Mouse (Mus musculus): ENCODE data around the gene Gm20481.
"Not testable (repeated sequence)": the region's sequence is repeated elsewhere in the genome, so short reads cannot be mapped to it uniquely, and the experiment has no call there.

The Gm20481 gene

DNA sequence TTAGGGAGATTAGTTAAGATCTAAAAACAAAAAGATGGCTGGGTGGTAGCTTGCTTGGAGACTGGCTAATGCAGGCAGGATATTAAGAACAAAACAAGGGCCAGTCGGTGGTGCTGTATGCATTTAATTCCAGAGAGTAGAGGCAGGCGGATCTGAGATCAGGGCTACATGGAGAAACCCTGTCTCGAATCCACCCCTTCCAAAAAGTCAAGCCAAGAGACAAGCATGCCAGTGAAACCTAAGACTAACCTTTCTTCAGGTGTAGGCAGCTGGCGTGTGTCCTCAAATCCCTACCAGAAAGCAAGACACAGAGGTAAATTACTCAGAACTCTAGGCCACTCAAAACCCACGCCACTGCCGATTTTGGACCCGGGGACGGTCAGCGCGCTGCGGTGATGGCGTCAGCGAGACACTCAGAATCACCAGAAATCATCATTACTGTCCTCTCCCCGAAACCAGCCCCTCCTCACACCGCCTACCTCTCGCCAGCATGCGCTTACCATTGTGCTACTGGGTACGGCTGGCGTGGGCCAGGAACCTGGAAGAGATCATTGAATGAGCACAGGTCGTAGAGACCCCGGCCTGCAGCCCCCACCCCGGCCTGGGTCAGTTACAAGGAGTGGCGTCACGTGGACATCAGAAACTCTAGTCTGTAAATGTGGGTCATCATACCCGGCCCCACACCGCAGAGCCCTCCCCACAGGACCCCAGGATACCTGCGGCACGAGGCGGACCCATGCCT lies 17.9 kb upstream of the Gm20481 start:
- no peak for DNase-seq

DNA sequence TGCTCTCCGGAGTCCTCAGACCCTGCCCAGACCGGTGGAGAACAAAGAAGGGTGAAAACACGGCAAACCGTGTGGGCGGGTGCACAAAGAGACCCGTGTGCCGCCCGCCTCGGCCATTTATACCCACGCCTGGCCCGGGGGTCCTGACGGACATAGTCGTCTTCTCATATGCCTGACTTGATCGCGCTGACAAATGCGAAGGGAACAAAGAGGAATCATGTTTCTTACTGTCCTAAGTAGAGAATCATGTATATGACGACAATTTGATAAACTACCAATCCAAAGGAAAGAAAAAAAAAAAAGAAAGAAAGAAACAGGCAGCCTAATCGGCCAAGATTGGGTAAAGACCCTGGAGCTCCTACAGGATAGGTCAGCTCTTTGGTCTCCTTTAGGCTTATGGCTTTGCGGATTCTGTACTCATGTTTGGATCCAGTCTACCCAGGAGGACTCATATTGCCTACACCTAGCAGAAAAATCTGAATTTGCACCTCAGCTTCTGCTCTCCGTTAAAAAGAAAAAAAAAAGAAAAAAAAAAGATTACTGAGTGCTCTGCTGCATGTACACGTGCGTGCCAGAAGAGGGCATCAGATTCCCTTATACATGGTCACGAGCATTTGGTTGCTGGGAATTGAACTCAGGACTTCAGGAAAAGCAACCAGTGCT lies 17.2 kb upstream of the Gm20481 start:
- peak; percentile 90 to 91 for DNase-seq

DNA sequence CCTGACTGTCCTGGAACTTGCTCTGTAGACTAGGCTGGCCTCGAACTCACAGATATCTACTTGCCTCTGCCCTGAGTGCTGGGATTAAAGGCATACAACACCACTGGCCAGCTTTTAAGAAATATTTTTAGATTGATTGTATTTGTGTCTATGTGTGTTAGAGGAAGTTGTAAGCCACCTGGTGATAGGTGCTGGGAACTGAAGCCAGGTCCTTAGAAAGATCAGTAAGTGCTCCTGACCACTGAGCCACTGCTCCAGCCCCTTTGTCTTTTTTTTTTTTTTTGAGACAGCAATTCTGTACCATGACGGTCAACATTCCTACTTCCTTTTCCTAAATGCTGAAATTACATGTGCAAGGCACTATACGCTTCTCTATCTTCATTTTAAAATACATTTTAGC lies 16.5 kb upstream of the Gm20481 start:
- DNase-seq: no peak

DNA sequence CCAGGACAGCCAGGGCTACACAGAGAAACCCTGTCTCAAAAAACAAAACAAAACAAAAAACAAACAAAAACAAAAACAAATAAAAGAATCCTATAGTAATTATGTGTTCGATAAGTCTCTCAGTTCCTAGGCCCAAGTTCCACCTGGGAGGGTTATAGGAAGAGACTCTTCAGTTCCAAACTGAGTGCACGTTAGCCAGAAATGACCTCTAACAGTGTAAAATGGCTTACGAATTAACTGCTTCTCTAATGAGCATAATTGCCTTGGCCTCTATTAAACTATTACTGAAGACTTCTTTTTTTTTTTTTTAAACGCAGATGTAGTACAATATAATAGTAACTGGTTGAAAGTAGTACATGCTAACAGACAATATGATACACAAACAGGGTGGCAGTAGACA lies 15.8 kb upstream of the Gm20481 start:
- no peak for DNase-seq

DNA sequence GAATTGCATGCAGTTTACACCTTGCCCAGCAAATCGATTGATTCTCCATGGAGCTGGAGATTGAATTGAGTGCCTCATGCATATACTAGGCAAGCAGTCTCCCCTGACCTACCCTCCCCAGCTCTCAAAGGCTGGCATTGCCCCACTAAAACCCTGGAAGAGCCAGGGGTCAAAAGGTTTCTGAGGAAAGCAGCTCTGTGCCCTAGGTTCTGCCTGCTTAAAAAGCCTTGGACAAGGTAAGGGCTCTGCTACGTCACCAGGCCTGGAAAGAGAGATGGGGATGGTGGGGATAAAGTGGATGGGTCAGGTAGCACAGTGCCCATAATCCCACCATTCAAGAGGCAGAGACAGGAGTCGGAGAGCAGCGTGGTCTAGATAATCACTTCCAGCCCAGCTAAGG lies 14.9 kb upstream of the Gm20481 start:
- no peak for DNase-seq

DNA sequence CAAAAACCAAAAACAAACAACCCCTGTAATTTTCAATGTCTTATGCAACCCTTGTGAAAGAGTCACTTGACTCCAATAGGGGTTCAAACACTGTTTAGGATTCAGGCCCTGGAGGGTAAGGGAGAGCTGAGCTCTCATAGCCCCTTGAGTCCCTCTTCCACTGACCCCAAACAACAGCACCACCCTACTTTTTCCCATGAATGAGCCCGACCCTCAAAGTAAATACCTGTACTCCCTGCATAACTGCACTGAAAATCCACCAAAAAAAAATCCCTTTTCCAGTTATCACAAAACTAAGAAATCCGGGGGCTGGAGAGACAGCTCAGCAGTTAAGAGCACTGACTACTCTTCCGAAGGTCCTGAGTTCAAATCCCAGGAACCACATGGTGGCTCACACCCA lies 13.8 kb upstream of the Gm20481 start:
- DNase-seq: no peak

DNA sequence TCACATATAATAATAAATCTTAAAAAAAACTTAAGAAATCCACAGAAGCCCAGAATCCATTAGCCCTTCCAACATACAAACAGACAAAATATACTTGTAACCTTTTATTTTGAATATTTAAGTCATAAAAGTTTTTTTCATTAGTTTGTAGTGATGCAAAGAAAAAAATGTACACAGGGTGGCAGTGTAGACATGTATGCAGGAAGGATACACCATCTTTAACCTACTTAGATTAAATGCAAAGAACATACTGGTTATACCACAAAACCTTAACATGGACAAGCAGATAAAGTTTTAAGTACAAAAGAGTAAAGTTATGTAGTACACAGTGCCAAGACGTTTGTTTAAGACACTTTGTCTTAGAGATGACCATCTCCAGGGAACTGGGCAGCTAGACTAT lies 13.4 kb upstream of the Gm20481 start:
- DNase-seq: no peak

DNA sequence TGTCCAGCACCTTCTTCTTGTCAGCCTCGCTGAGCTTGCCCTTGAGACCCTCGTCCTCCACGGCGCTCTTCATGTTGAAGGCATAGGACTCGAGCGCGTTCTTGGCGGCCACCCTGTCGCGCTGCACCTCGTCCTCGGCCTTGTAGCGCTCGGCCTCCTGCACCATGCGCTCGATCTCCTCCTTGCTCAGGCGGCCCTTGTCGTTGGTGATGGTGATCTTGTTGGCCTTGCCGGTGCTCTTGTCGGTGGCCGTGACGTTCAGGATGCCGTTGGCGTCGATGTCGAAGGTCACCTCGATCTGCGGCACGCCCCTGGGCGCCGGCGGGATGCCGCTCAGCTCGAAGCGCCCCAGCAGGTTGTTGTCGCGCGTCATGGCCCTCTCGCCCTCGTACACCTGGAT lies 12.4 kb upstream of the Gm20481 start:
- DNase-seq: not testable (repeated sequence)

DNA sequence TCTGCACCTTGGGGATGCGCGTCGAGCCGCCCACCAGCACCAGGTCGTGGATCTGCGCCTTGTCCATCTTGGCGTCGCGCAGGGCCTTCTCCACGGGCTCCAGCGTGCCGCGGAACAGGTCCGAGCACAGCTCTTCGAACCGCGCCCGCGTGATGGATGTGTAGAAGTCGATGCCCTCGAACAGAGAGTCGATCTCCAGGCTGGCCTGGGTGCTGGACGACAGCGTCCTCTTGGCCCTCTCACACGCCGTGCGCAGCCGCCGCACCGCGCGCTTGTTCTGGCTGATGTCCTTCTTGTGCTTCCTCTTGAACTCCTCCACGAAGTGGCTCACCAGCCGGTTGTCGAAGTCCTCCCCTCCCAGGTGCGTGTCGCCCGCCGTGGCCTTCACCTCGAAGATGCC lies 11.7 kb upstream of the Gm20481 start:
- DNase-seq: not testable (repeated sequence)

DNA sequence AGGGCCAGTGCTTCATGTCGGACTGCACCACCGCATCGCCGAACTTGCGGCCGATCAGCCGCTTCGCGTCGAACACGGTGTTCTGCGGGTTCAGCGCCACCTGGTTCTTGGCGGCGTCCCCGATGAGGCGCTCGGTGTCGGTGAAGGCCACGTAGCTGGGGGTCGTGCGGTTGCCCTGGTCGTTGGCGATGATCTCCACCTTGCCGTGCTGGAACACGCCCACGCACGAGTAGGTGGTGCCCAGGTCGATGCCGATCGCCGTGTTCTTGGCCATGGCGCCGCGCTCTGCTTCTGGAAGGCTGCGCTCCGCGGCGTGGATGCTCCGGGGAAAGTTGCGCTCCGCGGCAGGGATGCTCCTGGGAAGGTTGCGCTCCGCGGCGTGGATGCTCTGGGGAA lies 11.0 kb upstream of the Gm20481 start:
- peak in 1 of 2 experiments; percentile 40 for DNase-seq

DNA sequence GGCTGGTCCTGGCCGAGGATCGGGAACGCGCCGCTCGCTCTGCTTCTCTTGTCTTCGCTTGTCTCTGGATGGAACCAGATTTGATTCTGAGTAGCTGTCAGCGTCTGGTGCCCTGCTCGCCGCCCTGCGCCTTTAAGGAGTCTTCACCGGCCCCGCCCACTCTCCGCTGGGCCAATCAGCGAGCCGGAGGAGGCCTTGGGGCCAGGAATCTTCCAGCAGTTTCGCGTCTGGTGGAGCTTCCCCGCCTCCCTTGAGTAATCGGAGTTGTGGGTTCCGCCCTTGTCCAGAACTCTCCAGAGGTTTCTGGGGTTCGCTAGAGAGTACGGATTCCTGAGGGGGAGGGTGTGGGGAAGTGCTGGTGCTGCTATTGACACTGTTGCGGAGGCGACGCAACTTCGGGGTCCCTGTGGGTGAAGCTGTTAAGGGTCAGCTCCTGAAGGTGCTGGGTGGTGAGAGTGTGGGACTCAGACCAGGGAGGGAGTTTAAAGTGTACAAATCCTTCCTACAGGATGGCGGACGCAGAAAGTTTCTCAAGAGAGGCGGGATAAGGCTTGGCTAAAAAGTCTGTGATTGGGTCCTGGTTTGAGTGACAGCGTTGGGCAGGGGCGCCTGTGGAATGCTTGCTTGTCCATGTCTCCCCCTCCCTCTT lies 10.5 kb upstream of the Gm20481 start, which contains the start of gene Hspa1b:
Hspa1b (minus strand) TSS at position 109 of the 649 bp plus-strand sequence.
- DNase-seq: peak; percentile 71 to 82

DNA sequence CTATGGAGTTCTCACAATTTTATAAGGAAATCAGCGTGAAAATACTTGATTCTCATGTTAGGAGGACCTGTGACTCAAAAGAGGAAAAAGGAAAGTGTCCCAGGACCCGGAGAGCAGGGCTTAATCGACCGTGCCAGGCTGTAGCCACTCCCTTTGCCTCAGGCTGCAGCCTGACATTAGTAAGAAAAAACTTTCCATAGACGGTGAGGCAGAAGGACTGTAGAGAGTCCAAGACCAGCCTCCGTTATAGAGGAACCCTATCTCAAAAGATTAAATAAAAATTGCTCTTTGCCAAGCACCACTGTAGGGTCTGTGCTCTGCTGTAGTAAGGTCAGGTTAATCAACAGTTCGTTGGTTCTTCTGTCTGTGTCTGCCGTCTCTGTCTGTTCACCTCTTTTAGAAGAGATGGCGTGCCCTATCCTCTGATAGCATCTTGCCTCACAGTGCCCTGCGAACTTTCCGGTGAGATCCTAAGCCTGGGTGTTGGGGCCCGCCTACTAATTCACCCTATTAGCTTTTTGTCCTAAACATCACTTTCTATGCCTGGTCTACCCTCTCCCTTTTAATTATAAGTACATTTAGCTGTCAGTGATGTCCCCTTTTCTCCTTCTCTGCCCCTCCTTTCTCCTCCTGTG lies 9.7 kb upstream of the Gm20481 start:
- no peak for DNase-seq

DNA sequence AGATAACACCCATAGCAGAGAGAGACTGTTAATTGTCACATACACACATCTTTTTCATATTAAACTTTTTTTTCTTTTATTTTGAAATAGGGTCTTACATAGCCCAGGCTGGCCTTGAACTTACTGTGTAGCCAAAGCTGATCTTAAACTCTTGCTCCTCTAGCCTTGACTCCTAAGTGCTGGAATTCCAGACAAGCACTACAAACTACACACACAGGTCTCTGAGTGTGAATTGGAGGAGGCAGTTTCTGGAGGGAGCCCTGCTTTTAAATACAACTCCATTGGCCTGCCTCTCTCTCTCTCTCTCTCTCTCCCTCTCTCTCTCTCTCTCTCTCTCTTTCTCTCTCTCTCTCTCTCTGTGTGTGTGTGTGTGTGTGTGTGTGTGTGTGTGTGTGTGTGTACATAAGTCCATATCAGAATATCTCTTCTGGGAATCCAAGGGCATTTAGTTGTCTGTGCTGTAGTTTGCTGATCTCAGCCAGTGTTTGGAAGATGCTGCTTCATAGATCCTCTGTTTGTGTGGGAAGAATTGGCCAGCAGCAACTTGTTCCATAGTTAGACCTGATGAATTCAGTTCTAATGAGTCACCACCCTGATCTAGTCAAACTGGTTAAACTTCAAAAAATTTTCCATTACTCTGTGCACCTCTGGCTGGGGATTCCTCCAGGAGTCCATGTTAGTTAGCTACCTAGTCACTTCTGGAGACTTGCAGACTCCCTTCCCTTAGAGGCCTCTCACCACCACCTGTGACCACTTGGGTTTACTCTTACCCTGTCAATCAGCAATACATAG lies 8.8 kb upstream of the Gm20481 start:
- no peak for DNase-seq

DNA sequence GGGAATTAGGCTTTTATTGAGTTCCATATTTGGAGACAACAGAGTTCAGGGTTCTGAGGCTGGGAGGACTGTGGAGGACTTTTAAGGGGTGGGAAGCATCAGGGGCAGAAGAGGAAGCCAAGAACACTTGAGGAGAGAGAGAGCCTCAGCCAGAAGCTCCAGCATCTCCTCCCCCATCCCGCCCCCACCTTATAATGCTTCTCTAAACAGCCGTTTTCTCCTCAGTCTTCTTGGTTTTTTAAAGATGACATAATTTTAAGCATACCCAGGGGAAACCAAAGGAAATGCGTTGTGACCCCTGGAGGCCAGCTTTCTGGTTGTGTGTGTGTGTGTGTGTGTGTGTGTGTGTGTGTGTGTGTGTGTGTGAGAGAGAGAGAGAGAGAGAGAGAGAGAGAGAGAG lies 7.6 kb upstream of the Gm20481 start:
- DNase-seq: no peak

DNA sequence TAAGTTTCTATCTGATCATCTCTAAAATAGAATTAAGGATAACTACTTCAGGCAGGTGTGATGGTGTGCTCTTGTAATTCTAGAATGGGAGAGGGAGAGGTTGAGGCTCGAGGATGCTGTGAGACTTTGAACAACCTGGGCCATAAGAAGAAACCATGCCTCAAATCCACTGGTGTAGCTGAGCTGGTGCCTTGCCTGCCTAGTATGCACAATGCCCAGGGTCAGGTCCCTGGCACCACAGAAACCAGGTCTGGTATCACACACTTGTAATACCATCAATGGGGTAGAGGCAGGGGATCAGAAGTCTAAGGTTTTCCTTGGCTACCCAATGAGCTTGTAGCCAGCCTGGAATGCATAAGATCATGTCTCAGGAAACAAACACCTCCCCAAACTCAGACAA lies 6.9 kb upstream of the Gm20481 start:
- DNase-seq: no peak

DNA sequence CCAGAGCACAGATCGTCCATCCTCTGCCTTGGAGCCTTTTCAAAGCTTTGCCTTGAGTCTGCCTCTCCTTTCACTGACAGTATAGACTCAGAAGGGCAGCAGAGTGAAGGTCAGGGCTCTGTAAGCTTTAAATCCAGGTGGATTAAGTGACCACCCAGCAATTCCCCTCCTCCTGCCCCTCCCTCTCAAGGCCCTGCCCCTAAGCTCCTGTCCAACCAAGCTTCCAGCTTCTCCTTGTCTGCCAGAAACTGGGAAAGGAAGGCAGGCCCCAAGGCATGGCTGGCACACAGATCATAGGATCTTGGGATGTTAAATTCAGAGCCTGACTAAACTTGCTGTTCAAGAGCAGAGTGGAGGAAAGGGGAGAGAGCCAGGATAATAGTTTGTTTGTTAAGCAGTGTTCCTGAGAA lies 5.1 kb upstream of the Gm20481 start:
- no peak for DNase-seq

DNA sequence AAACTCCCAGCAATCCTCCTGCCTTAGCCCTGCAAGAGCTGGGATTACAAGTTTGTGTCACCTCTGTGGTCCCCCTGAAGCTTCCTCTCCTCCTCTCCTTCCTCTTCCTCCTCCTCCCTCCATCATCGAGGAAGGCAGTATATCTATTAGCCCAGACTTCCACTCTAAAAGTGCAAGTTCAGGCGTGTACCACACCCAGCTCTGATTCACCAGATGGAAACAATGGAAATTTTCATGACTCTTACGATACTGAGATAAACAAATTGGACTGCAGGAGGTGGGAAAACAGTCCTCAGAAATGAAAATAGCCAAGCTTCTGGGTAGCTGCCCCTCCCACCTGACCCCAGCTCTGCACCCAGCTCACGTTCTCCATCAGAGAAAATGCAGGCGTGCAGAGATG lies 4.1 kb upstream of the Gm20481 start:
- no peak for DNase-seq

DNA sequence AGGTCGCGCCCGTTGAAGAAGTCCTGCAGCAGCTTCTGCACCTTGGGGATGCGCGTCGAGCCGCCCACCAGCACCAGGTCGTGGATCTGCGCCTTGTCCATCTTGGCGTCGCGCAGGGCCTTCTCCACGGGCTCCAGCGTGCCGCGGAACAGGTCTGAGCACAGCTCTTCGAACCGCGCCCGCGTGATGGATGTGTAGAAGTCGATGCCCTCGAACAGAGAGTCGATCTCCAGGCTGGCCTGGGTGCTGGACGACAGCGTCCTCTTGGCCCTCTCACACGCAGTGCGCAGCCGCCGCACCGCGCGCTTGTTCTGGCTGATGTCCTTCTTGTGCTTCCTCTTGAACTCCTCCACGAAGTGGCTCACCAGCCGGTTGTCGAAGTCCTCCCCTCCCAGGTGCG lies 1.1 kb downstream of the Gm20481 start:
- not testable (repeated sequence) for DNase-seq

DNA sequence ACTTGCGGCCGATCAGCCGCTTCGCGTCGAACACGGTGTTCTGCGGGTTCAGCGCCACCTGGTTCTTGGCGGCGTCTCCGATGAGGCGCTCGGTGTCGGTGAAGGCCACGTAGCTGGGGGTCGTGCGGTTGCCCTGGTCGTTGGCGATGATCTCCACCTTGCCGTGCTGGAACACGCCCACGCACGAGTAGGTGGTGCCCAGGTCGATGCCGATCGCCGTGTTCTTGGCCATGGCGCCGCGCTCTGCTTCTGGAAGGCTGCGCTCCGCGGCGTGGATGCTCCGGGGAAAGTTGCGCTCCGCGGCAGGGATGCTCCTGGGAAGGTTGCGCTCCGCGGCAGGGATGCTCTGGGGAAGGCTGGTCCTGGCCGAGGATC lies 2.0 kb downstream of the Gm20481 start:
- not testable (repeated sequence) for DNase-seq

DNA sequence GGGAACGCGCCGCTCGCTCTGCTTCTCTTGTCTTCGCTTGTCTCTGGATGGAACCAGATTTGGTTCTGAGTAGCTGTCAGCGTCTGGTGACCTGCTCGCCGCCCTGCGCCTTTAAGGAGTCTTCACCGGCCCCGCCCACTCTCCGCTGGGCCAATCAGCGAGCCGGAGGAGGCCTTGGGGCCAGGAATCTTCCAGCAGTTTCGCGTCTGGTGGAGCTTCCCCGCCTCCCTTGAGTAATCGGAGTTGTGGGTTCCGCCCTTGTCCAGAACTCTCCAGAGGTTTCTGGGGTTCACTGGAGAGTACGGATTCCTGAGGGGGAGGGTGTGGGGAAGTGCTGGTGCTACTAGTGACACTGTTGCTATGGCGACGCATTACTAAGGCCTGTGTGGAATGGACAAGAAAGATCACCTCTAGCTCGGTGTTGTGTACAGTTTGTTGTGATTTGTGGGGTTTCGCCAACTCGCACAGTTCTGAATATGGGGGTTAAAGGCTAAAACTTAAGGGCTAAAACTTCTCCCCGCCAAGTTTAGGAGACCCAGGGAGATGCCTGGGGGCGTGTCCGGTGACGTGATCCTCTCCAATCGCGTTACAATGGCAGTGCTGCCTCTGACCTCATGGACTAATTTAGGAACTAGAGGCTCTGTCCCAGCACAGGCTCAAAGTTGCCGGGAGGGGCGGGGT lies 2.5 kb downstream of the Gm20481 start, which contains the start of the genes Hspa1a and Hspa1l:
Hspa1a (minus strand) TSS at position 88 of the 681 bp plus-strand sequence.
Hspa1l (plus strand) TSS at position 635 of the 681 bp plus-strand sequence.
- peak; percentile 72 to 79 for DNase-seq

DNA sequence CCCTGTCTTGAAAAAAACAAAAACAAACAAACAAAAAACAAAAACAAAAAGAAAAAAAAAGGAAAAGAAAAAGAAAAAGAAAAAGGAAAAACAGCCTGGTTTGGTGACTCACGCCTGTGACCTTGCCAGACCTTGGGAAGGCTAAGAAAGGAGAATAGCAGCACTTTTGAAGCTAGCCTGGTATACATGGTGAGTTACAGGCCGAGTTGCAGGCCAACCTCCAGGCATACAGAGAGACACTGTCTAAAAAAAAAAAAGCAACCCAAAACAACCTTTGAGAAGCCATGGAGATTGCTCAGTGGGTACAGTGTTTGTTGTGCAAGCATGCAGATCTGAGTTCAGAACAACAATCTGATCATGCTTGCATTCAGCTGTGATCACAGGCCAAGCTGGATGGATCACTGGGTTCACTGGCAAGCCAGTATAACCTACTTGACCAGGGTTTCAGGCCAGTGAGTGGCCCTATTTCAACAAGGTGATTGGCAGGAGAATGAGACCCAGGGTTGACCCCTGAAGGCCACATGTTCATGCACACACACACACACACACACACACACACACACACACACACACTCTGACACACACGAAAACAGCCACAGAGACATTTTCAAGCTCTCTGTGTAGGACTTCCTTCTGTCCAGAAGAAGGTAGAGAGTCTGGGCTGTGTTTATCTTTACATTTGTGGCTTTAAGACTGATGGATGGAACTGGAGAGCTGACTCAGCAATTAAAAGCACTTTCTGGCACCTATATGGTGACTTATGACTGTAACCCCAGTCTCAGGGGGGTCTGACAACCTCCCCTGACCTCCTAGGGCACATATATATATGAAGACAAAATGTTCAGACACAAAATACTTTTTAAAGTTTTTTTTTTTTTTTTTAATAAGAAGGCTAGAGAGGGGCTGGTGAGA lies 6.1 kb downstream of the Gm20481 start:
- no peak for DNase-seq
